Mouse (Mus musculus): Measurements from ENCODE around the gene Ccl17.

DNA sequence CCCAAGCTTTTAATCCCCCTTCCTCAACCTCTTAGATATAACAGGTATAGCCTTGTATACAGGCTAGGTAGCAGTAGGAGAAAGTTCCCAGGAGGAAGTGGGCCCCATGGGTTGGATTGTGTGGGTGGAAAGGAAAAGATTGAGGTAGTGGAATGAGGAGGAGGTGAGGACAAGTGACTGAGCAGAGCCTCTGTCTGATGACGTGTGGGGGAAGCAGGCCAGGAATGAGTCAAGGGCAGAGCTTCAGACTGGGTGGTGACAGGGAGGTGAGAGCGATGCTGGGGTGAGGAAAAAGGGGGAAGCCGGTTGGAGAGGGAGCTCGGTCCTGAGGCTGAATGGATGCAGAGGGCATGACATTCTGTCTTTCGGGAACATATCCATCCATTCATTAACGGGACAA lies 6.7 kb upstream of the Ccl17 start:
- TF ChIP-seq CTCF (IDR thresholded peaks at IDR 0.05; ENCODE audit: borderline replicate concordance, insufficient read depth, low read depth, low read length), result no peak
- no peak for TF ChIP-seq POLR2A (IDR thresholded peaks at IDR 0.05; ENCODE audit: borderline replicate concordance, insufficient read depth, low read length)
